Mouse (Mus musculus): Measurements from ENCODE around the gene Atad2b.

- TF ChIP-seq CTCF (IDR thresholded peaks at IDR 0.05; ENCODE audit: low read depth) (no peak), EP300 (IDR thresholded peaks at IDR 0.05; ENCODE audit: low read depth) (no peak)
These were observed 36.0 kb downstream of the Atad2b start for GRCm38 (mm10) chr12:4953156-4953555.
